Mouse (Mus musculus): ENCODE data around the gene Dcp1a. TPM values are rescaled to one million over a fixed set of nuclear protein-coding genes. Genes with fewer than 3 reads are reported as not detected.

Dcp1a gene
- polyA plus RNA-seq, 1 experiment from 2014 or later, result 16.1 TPM

- ATAC-seq (ENCODE audit: insufficient number of reproducible peaks, insufficient read depth, low FRiP score, low read depth), result peak; percentile 49
- no peak overlapping the region for H3K9ac ChIP-seq (ENCODE audit: low read length)
- peaks cover 68% of the 10 kb centered on the region for H3K36me3 ChIP-seq (ENCODE audit: control insufficient read depth, insufficient read depth, low read length)
Measured at GRCm38 (mm10) chr14:30561470-30562187, 82.3 kb downstream of the Dcp1a start.

DNA sequence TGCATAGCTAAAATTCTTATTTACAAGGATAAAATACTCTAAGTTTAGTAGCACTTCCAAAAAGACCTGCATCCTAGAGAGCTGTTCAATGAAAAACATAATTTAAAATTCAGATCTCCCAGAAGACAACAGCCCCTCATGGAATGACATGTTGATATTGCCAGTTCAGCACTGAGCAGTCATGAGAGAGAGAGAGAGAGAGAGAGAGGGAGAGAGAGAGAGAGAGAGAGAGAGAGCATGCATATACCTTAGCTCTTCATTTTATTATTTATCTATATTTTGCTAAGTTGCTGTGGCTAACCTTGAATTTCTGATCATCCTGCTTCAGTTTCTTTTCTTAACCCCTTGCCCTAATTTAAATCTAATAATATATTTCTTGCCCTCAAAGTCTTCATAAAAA is 83.0 kb downstream of the Dcp1a start:
- Histone ChIP-seq H3K9ac (ENCODE audit: low read length) (no peak overlapping the region), H3K4me3 (ENCODE audit: control insufficient read depth in 1 of 2, insufficient read depth in 1 of 2, low read depth in 1 of 2, low read length in 2 of 2) (no peak overlapping the region), H3K27me3 (ENCODE audit: control insufficient read depth, insufficient read depth, low read length) (no peaks in the 10 kb centered on the region), H3K36me3 (ENCODE audit: control insufficient read depth, insufficient read depth, low read length) (peaks cover 75% of the 10 kb centered on the region), H3K9me3 (ENCODE audit: control insufficient read depth, low read length) (no peaks in the 10 kb centered on the region), H3K27ac (replicated peaks in 1 of 2; ENCODE audit: control insufficient read depth in 1 of 2, insufficient read depth in 1 of 2, low read depth in 2 of 2, low read length in 2 of 2) (no peak overlapping the region), H3K4me2 (ENCODE audit: low read length) (no peak overlapping the region), H3K4me1 (ENCODE audit: control insufficient read depth in 2 of 2, insufficient read depth in 2 of 2, low read length in 2 of 2) (peaks cover 8 to 20% of the 10 kb centered on the region in 2 experiments)
- ATAC-seq (ENCODE audit: insufficient number of reproducible peaks, insufficient read depth, low FRiP score, low read depth), result no peak

More at GRCm38 (mm10) chr14:30561470-30562187, 82.3 kb downstream of the Dcp1a start:
- H3K27ac ChIP-seq (replicated peaks in 1 of 2; ENCODE audit: control insufficient read depth in 1 of 2, insufficient read depth in 1 of 2, low read depth in 2 of 2, low read length in 2 of 2), result peak overlapping the region in 1 of 2 experiments; percentile 66; a peak in 2 of 4 replicates
- no peaks in the 10 kb centered on the region for H3K9me3 ChIP-seq (ENCODE audit: control insufficient read depth, low read length)
- H3K27me3 ChIP-seq (ENCODE audit: control insufficient read depth, insufficient read depth, low read length), result no peaks in the 10 kb centered on the region
- H3K4me1 ChIP-seq (ENCODE audit: control insufficient read depth in 2 of 2, insufficient read depth in 2 of 2, low read length in 2 of 2), result peaks cover 8 to 22% of the 10 kb centered on the region in 2 experiments
- 59% methylated on average over 14 of the region's 14 CpGs for WGBS
- no peak overlapping the region for H3K4me3 ChIP-seq (ENCODE audit: control insufficient read depth in 1 of 2, insufficient read depth in 1 of 2, low read depth in 1 of 2, low read length in 2 of 2)
- H3K4me2 ChIP-seq (ENCODE audit: low read length), result no peak overlapping the region

GRCm38 (mm10) chr14:30564451-30564850 is 85.1 kb downstream of the Dcp1a start:
- Histone ChIP-seq H3K27me3 (ENCODE audit: control insufficient read depth, insufficient read depth, low read length) (no peaks in the 10 kb centered on the region), H3K4me2 (ENCODE audit: low read length) (no peak overlapping the region), H3K4me1 (ENCODE audit: control insufficient read depth in 2 of 2, insufficient read depth in 2 of 2, low read length in 2 of 2) (peaks cover 6 to 16% of the 10 kb centered on the region in 2 experiments), H3K36me3 (ENCODE audit: control insufficient read depth, insufficient read depth, low read length) (peaks cover 85% of the 10 kb centered on the region), H3K4me3 (ENCODE audit: control insufficient read depth in 1 of 2, insufficient read depth in 1 of 2, low read depth in 1 of 2, low read length in 2 of 2) (no peak overlapping the region), H3K9ac (ENCODE audit: low read length) (no peak overlapping the region), H3K9me3 (ENCODE audit: control insufficient read depth, low read length) (no peaks in the 10 kb centered on the region), H3K27ac (replicated peaks in 1 of 2; ENCODE audit: control insufficient read depth in 1 of 2, insufficient read depth in 1 of 2, low read depth in 2 of 2, low read length in 2 of 2) (0 out of 4 replicates have a peak overlapping the region, but pooled peaks of 1 of the 2 experiments have one; percentile 9)
- WGBS, result 54% methylated on average over 2 of the region's 2 CpGs
- ATAC-seq (ENCODE audit: insufficient number of reproducible peaks, insufficient read depth, low FRiP score, low read depth), result no peak; the same call in 1 of the 2 replicates

DNA sequence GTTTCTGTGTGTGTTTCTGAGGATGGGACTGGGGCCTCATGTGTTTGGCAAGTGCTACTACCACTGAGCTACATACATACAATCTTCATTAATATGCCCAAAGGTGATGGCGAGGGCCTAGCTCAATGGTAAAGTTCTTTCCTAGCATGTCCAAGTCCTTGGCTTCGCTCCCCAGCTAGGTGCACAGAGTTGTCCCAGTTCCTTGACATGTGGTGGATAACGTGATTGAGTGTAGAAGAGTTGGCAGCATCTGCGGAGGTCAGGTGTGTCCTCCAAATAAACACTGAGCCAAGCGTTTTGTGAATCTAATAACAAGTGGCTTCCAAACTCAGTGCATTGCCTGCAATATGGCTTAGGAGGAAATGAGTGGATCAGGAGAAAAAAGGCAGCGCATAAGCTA is 87.0 kb downstream of the Dcp1a start:
- WGBS, result 91% methylated on average over 6 of the region's 6 CpGs
- Histone ChIP-seq H3K9ac (ENCODE audit: low read length) (no peak overlapping the region), H3K4me3 (ENCODE audit: control insufficient read depth in 1 of 2, insufficient read depth in 1 of 2, low read depth in 1 of 2, low read length in 2 of 2) (no peak overlapping the region), H3K9me3 (ENCODE audit: control insufficient read depth, low read length) (no peaks in the 10 kb centered on the region), H3K4me1 (ENCODE audit: control insufficient read depth in 2 of 2, insufficient read depth in 2 of 2, low read length in 2 of 2) (peaks cover 11 to 26% of the 10 kb centered on the region in 2 experiments), H3K27ac (replicated peaks in 1 of 2; ENCODE audit: control insufficient read depth in 1 of 2, insufficient read depth in 1 of 2, low read depth in 2 of 2, low read length in 2 of 2) (no peak overlapping the region), H3K36me3 (ENCODE audit: control insufficient read depth, insufficient read depth, low read length) (peaks cover 85% of the 10 kb centered on the region), H3K27me3 (ENCODE audit: control insufficient read depth, insufficient read depth, low read length) (no peaks in the 10 kb centered on the region), H3K4me2 (ENCODE audit: low read length) (no peak overlapping the region)
- ATAC-seq (ENCODE audit: insufficient number of reproducible peaks, insufficient read depth, low FRiP score, low read depth), result no peak

DNA sequence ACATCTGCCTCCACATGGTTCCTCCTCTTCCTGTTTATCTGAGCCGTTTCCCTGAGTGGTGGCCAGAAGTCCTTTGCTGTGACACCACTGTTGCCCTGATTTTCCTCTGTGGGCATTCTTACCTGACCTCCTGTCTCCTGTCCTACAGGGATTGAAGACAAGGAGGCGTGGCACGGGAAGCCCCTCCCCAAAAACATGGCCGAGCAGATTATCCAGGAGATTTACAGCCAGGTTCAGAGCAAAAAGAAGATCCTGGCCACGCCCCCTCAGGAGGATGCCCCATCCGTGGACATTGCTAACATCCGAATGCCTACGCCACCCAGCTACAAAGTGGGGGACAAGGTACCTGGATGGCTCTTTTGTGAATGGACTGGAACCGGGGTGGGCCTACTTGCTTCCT is 88.7 kb downstream of the Dcp1a start:
- H3K27ac ChIP-seq (replicated peaks in 1 of 2; ENCODE audit: control insufficient read depth in 1 of 2, insufficient read depth in 1 of 2, low read depth in 2 of 2, low read length in 2 of 2), result no peak overlapping the region
- no peak overlapping the region for H3K4me3 ChIP-seq (ENCODE audit: control insufficient read depth in 1 of 2, insufficient read depth in 1 of 2, low read depth in 1 of 2, low read length in 2 of 2)
- H3K9me3 ChIP-seq (ENCODE audit: control insufficient read depth, low read length), result no peaks in the 10 kb centered on the region
- no peak overlapping the region for H3K9ac ChIP-seq (ENCODE audit: low read length)
- H3K4me2 ChIP-seq (ENCODE audit: low read length), result no peak overlapping the region
- no peak for ATAC-seq (ENCODE audit: insufficient number of reproducible peaks, insufficient read depth, low FRiP score, low read depth)
- peaks cover 95% of the 10 kb centered on the region for H3K36me3 ChIP-seq (ENCODE audit: control insufficient read depth, insufficient read depth, low read length)
- peaks cover 11 to 20% of the 10 kb centered on the region in 2 experiments for H3K4me1 ChIP-seq (ENCODE audit: control insufficient read depth in 2 of 2, insufficient read depth in 2 of 2, low read length in 2 of 2)
- 88% methylated on average over 9 of the region's 9 CpGs for WGBS
- H3K27me3 ChIP-seq (ENCODE audit: control insufficient read depth, insufficient read depth, low read length), result no peaks in the 10 kb centered on the region

DNA sequence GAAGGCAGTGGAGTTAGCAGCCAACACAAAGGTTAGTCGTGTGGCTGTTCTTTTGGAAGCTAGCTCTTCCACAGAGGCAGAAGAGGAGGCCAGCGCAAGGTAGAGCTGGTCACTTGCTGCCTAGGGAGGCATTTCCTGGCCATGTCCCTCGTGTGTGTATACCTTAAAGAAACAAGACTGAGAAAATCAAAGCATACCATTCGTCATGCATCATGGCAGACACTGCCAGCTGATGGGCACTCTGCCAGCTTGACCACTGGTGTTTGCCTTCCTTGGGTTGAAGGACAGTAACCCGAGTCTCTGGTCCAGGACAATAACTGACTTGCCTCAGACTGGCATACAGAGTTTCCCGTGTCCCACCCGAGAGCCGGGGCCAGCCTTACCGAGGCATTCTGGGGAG is 91.0 kb downstream of the Dcp1a start:
- peaks cover 5 to 13% of the 10 kb centered on the region in 2 experiments; a peak in 3 of 4 replicates for H3K4me1 ChIP-seq (ENCODE audit: control insufficient read depth in 2 of 2, insufficient read depth in 2 of 2, low read length in 2 of 2)
- H3K36me3 ChIP-seq (ENCODE audit: control insufficient read depth, insufficient read depth, low read length), result peaks cover 96% of the 10 kb centered on the region
- no peak overlapping the region for H3K4me3 ChIP-seq (ENCODE audit: control insufficient read depth in 1 of 2, insufficient read depth in 1 of 2, low read depth in 1 of 2, low read length in 2 of 2)
- no peak for ATAC-seq (ENCODE audit: insufficient number of reproducible peaks, insufficient read depth, low FRiP score, low read depth)
- WGBS, result 63% methylated on average over 9 of the region's 9 CpGs
- no peak overlapping the region for H3K4me2 ChIP-seq (ENCODE audit: low read length)
- H3K27ac ChIP-seq (replicated peaks in 1 of 2; ENCODE audit: control insufficient read depth in 1 of 2, insufficient read depth in 1 of 2, low read depth in 2 of 2, low read length in 2 of 2), result no peak overlapping the region
- no peaks in the 10 kb centered on the region for H3K9me3 ChIP-seq (ENCODE audit: control insufficient read depth, low read length)
- no peak overlapping the region; the same call in 1 of the 2 replicates for H3K9ac ChIP-seq (ENCODE audit: low read length)
- H3K27me3 ChIP-seq (ENCODE audit: control insufficient read depth, insufficient read depth, low read length), result no peaks in the 10 kb centered on the region

DNA sequence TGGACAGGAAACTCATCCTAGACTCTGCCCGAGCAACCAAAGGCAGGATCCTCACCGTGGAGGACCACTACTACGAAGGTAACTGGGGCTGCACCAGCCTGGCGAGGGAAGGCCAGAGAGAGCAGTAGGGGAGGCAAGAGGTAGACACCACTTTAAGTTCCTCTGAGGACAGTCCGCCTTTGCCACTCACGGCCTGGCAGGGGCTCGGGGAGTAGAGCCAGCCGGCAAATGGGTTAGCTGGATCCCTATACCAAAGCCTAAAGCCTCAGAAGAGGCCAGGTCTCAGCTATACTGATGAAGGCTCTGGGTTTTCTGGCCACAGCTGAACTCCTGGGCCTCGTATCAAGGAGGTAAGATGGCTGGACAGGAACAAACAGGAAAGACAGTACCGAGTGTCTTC is 92.9 kb downstream of the Dcp1a start:
- no peaks in the 10 kb centered on the region for H3K27me3 ChIP-seq (ENCODE audit: control insufficient read depth, insufficient read depth, low read length)
- H3K9me3 ChIP-seq (ENCODE audit: control insufficient read depth, low read length), result no peaks in the 10 kb centered on the region
- peaks cover 81% of the 10 kb centered on the region for H3K36me3 ChIP-seq (ENCODE audit: control insufficient read depth, insufficient read depth, low read length)
- no peak for ATAC-seq (ENCODE audit: insufficient number of reproducible peaks, insufficient read depth, low FRiP score, low read depth)
- peaks cover 13 to 22% of the 10 kb centered on the region in 2 experiments; a peak in 3 of 4 replicates for H3K4me1 ChIP-seq (ENCODE audit: control insufficient read depth in 2 of 2, insufficient read depth in 2 of 2, low read length in 2 of 2)
- H3K4me3 ChIP-seq (ENCODE audit: control insufficient read depth in 1 of 2, insufficient read depth in 1 of 2, low read depth in 1 of 2, low read length in 2 of 2), result no peak overlapping the region
- H3K27ac ChIP-seq (replicated peaks in 1 of 2; ENCODE audit: control insufficient read depth in 1 of 2, insufficient read depth in 1 of 2, low read depth in 2 of 2, low read length in 2 of 2), result no peak overlapping the region
- no peak overlapping the region for H3K4me2 ChIP-seq (ENCODE audit: low read length)
- 84% methylated on average over 10 of the region's 10 CpGs for WGBS
- no peak overlapping the region for H3K9ac ChIP-seq (ENCODE audit: low read length)
